Mouse (Mus musculus): ENCODE measurements around the gene Kmt2c. TPM values are rescaled to one million over a fixed set of nuclear protein-coding genes. Genes with fewer than 3 reads are reported as not detected.
"Not testable (repeated sequence)": the region's sequence is repeated elsewhere in the genome, so short reads cannot be mapped to it uniquely, and the experiment has no call there.

The Kmt2c gene
- polyA plus RNA-seq, 1 experiment from 2014 or later: 15.3 TPM

DNA sequence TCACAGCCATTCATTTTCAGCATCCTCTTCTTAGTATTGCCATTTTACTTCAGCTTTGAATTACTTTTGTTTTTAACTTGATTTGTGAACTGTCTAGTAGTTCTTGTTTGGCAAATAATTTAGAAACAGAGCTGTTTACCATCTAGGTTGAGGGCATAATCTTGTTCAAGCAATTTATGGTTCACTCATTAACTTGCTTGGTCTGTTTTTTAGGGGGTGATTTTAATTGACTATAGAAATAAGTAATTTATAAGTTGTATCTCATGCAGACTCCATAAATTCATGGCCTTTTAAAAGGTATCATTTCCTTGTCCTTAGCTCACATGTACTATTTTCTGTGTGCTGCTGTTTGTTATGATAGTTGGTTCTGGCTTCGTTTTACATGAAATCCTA, 252.1 kb downstream of the Kmt2c start:
- Histone ChIP-seq H3K9ac (ENCODE audit: low read depth, low read length) (no peak overlapping the region), H3K36me3 (ENCODE audit: control insufficient read depth, insufficient read depth, low read length) (peaks cover 10% of the 10 kb centered on the region), H3K27ac (ENCODE audit: low read length) (no peak overlapping the region), H3K4me1 (ENCODE audit: control insufficient read depth, insufficient read depth, low read length) (no peaks in the 10 kb centered on the region), H3K9me3 (replicated peaks; ENCODE audit: control insufficient read depth, low read length, poor library complexity, severe bottlenecking) (no peaks in the 10 kb centered on the region), H3K4me2 (ENCODE audit: low read length) (no peak overlapping the region), H3K27me3 (ENCODE audit: control insufficient read depth, insufficient read depth, low read depth, low read length) (no peaks in the 10 kb centered on the region), H3K4me3 (ENCODE audit: low read depth, low read length) (no peak overlapping the region)
- no peak for ATAC-seq
- 77% methylated on average over 1 of the region's 1 CpGs for WGBS

DNA sequence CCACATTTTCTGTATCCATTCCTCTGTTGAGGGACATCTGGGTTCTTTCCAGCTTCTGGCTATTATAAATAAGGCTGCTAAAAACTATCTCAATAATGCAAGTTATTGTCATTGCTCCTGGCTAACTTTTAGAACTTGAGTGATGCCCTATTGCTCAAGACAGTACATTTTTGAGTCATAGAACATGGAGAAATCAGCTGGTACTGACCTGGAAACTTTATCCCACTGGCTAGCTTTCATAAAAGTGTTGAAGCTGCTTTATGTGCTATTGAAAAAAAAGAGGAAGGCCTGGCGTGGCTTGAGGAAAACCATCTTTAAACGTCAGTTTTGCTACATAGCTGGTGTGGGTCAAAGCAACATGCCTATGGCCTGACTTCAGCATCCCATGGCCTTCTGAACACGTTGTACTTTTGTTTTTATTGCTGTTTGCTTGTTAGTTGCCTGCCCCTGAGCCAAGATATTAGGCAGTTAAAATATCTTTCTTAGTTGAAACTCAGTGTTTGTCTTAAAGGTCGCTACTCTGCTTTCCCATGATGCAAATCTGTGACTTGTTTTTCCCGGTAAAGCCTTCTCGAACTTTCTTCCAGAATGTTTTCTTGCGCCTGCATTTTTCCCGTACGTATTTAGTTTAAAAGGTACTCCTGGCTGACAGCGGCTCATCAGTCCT, 252.6 kb downstream of the Kmt2c start:
- Histone ChIP-seq H3K36me3 (ENCODE audit: control insufficient read depth, insufficient read depth, low read length) (peaks cover 6% of the 10 kb centered on the region), H3K4me1 (ENCODE audit: control insufficient read depth, insufficient read depth, low read length) (no peaks in the 10 kb centered on the region), H3K4me2 (ENCODE audit: low read length) (no peak overlapping the region), H3K9me3 (replicated peaks; ENCODE audit: control insufficient read depth, low read length, poor library complexity, severe bottlenecking) (no peaks in the 10 kb centered on the region), H3K27ac (ENCODE audit: low read length) (no peak overlapping the region), H3K27me3 (ENCODE audit: control insufficient read depth, insufficient read depth, low read depth, low read length) (no peaks in the 10 kb centered on the region), H3K4me3 (ENCODE audit: low read depth, low read length) (no peak overlapping the region), H3K9ac (ENCODE audit: low read depth, low read length) (no peak overlapping the region)
- WGBS: 92% methylated on average over 10 of the region's 10 CpGs
- no peak for ATAC-seq

DNA sequence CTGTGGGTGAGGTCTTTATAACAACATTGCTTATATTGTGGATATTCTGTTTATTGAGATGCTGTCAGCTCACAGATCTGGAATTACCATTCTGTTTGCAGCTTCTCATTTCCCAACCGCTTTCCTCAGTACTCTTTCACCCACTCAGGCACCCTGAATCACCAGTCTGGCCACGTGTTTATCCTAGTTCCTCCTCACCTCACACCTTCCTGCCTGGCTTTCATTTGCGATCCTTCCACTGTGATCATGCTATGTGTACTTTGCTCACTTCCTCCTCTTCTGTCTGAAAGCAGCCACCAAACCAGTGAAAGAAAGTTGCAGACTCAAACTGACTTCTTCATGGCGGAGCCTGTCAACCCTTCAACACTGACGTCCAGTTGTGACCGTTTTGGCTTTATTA, 255.5 kb downstream of the Kmt2c start:
- WGBS: 95% methylated on average over 6 of the region's 6 CpGs
- H3K4me2 ChIP-seq (ENCODE audit: low read length): no peak overlapping the region
- H3K4me1 ChIP-seq (ENCODE audit: control insufficient read depth, insufficient read depth, low read length): no peaks in the 10 kb centered on the region
- ATAC-seq: no peak
- H3K36me3 ChIP-seq (ENCODE audit: control insufficient read depth, insufficient read depth, low read length): peaks cover 5% of the 10 kb centered on the region; the same call in 1 of the 2 replicates
- H3K4me3 ChIP-seq (ENCODE audit: low read depth, low read length): no peak overlapping the region
- H3K9me3 ChIP-seq (replicated peaks; ENCODE audit: control insufficient read depth, low read length, poor library complexity, severe bottlenecking): no peaks in the 10 kb centered on the region
- H3K27ac ChIP-seq (ENCODE audit: low read length): no peak overlapping the region
- no peaks in the 10 kb centered on the region for H3K27me3 ChIP-seq (ENCODE audit: control insufficient read depth, insufficient read depth, low read depth, low read length)
- no peak overlapping the region for H3K9ac ChIP-seq (ENCODE audit: low read depth, low read length)

DNA sequence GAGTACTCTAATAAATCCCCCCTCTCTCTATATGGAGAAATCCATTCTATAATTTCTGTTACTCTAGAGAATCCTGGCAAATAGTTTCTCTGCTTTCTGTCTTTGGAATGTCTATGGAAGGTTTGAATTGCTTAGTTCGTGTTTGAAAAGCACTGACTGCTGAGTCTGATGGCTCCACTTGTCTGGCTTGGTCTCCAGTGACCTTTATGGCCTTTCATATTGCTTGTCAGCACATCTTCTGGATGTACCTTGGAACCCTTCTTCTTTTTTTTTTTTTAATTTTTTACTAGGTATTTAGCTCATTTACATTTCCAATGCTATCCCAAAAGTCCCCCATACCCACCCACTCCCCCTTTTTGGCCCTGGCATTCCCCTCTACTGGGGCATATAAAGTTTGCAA, 274.2 kb downstream of the Kmt2c start:
- not testable (repeated sequence) for H3K9me3 ChIP-seq (replicated peaks; ENCODE audit: control insufficient read depth, low read length, poor library complexity, severe bottlenecking); H3K27me3 ChIP-seq (ENCODE audit: control insufficient read depth, insufficient read depth, low read depth, low read length); H3K9ac ChIP-seq (ENCODE audit: low read depth, low read length); H3K36me3 ChIP-seq (ENCODE audit: control insufficient read depth, insufficient read depth, low read length); H3K4me1 ChIP-seq (ENCODE audit: control insufficient read depth, insufficient read depth, low read length); H3K27ac ChIP-seq (ENCODE audit: low read length); ATAC-seq; H3K4me3 ChIP-seq (ENCODE audit: low read depth, low read length)
- WGBS: 88% methylated on average over 1 of the region's 1 CpGs
- peak overlapping the region; percentile 77 for H3K4me2 ChIP-seq (ENCODE audit: low read length)

DNA sequence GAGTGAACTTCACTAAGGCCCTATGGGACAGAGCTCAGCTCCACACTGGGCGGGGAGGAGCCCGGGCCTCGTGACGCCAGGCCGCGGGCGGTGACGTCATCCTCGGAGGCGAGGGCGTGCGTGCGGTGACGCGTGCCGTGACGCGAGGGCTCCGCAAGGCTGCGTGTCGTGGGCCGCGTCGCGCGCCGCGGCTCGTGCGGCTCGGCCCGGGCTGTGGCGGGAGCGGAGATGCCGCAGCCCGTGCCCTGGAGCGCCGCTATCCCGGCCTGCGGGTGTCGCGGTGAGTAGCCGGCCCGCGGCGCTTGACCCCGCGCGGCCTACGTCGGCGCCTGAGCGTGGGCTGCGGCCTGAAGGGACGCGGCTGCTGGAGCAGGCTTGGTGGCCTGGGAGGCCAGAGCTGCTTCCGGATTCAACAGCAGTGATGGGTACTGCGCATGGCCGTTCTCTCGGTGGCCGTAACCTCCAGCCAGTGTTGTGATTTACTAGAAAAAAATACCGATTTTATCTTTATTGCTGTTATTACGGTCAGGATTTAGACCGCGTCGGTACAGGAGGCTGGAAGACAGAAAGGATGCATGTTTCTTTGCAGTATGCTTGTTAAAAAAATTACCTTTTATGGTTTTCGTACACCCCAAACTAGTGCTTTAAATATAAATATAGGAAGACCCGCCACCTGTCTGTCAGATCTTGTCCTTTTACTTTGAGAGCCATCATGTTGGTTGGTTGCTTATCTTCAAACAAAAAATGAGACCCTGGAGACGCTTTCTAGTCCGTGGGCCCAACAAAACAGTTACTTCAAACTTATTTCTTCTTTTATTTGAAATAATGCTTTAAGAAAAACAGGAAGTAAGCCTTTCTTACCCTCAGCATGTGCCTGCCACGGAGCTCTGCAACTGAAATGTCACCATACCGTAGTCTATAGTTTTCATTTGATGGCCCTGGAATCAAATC, 275.6 kb downstream of the Kmt2c start, which contains the start of gene E130116L18Rik:
Gene E130116L18Rik, minus strand, starts transcription at position 402 of the 951 bp plus-strand sequence.
- WGBS: 3% methylated on average over 64 of the region's 72 CpGs
- H3K4me3 ChIP-seq (ENCODE audit: low read depth, low read length): peak within 1 kb of the TSS; percentile 77
- no peaks in the 10 kb centered on the region for H3K27me3 ChIP-seq (ENCODE audit: control insufficient read depth, insufficient read depth, low read depth, low read length)
- H3K36me3 ChIP-seq (ENCODE audit: control insufficient read depth, insufficient read depth, low read length): peaks cover 4% of the 10 kb centered on the region; the same call in 1 of the 2 replicates
- peak within 1 kb of the TSS; percentile 77 for H3K4me2 ChIP-seq (ENCODE audit: low read length)
- peak within 1 kb of the TSS; percentile 94 for H3K27ac ChIP-seq (ENCODE audit: low read length)
- ATAC-seq: peak; percentile 97
- peaks cover 9% of the 10 kb centered on the region for H3K4me1 ChIP-seq (ENCODE audit: control insufficient read depth, insufficient read depth, low read length)
- peak within 1 kb of the TSS; percentile 89 for H3K9ac ChIP-seq (ENCODE audit: low read depth, low read length)
- no peaks in the 10 kb centered on the region for H3K9me3 ChIP-seq (replicated peaks; ENCODE audit: control insufficient read depth, low read length, poor library complexity, severe bottlenecking)

Other genes starting within 250 kb of the Kmt2c start
- 0.13 TPM in 1 of 2 replicates, not detected in the other for gene Cct8l1, start 17.3 kb upstream of the Kmt2c start, polyA plus RNA-seq (2015; fragmentation: Nextera tagmentation; extraction: Ambion mirVana)
- gene Xrcc2, start 207.0 kb upstream of the Kmt2c start, polyA plus RNA-seq (2015; fragmentation: Nextera tagmentation; extraction: Ambion mirVana): 4.4 and 4.5 TPM in 2 replicates

Data from midbrain, embryonic 16.5 days (tissue).